Mouse (Mus musculus) MEL (cell line): ENCODE measurements around the gene Clasrp. TPM values are rescaled to one million over a fixed set of nuclear protein-coding genes. Genes with fewer than 3 reads are reported as not detected.
A peak's percentile ranks its signal among the peaks of the same experiment; 100 is the strongest.

Experiments used
- DNase-seq: peaks from one replicate; pipeline ENCODE4 v3.0.0; 2011; ENCODE audit warnings: low read depth, low spot score
- H3K27ac ChIP-seq: 2 replicates; pipeline ENCODE4 v1.5.1; 2012; ENCODE audit warnings: low read depth, mild to moderate bottlenecking, control low read depth, low read length, moderate library complexity; ENCODE audit not compliant: control insufficient read depth
- H3K27me3 ChIP-seq, 2 experiments: fragments of 150-350 bp in 1 of 2; sonication (generic) in 1 of 2; 2 replicates each; pipeline ENCODE4 v1.6.1; 2012; ENCODE audit warnings: low read length in 2 of 2, mild to moderate bottlenecking in 2 of 2, improper control_type of control experiment in 1 of 2, moderate library complexity in 1 of 2; ENCODE audit not compliant: insufficient read depth in 2 of 2, control insufficient read depth in 1 of 2
- H3K36me3 ChIP-seq, 2 experiments: 2 replicates each; pipeline ENCODE4 v1.6.1; 2012 to 2014; ENCODE audit warnings: low read length in 2 of 2, improper control_type of control experiment in 1 of 2, inconsistent platforms in 1 of 2, mild to moderate bottlenecking in 1 of 2; ENCODE audit not compliant: insufficient read depth in 2 of 2, control insufficient read depth in 1 of 2
- H3K4me1 ChIP-seq, 2 experiments: fragments of 150-350 bp in 1 of 2; sonication (generic) in 1 of 2; 2 replicates each; pipeline ENCODE4 v1.6.1; 2012; ENCODE audit warnings: low read length in 2 of 2, improper control_type of control experiment in 1 of 2, mild to moderate bottlenecking in 1 of 2; ENCODE audit not compliant: insufficient read depth in 2 of 2, control insufficient read depth in 1 of 2
- H3K4me3 ChIP-seq, 2 experiments: fragments of 150-350 bp in 1 of 2; sonication (generic) in 1 of 2; 2 replicates each; pipeline ENCODE4 v1.5.1; 2012; ENCODE audit warnings: low read depth in 2 of 2, low read length in 2 of 2, mild to moderate bottlenecking in 2 of 2, moderate library complexity in 2 of 2, control low read depth in 1 of 2, improper control_type of control experiment in 1 of 2; ENCODE audit not compliant: control insufficient read depth in 1 of 2, insufficient read depth in 1 of 2
- H3K79me2 ChIP-seq: 2 replicates; pipeline ENCODE4 v1.6.1; 2012; ENCODE audit warnings: mild to moderate bottlenecking, low read length, moderate library complexity; ENCODE audit not compliant: control insufficient read depth, poor library complexity, insufficient read depth
- H3K9ac ChIP-seq: 2 replicates; pipeline ENCODE4 v1.6.1; 2012; ENCODE audit warnings: low read depth, mild to moderate bottlenecking, control low read depth, low read length, moderate library complexity; ENCODE audit not compliant: control insufficient read depth, poor library complexity, severe bottlenecking
- H3K9me3 ChIP-seq: fragments of 150-350 bp; sonication (generic); replicated peaks from 2 replicates; pipeline ENCODE4 v1.6.1; 2012; ENCODE audit warnings: mild to moderate bottlenecking, low read length, improper control_type of control experiment, moderate library complexity; ENCODE audit not compliant: insufficient read depth
- CHD1 ChIP-seq: IDR thresholded peaks from 2 replicates; pipeline ENCODE4 v1.6.1; 2012; ENCODE audit warnings: low read depth, mild to moderate bottlenecking, inconsistent platforms, low read length, improper control_type of control experiment
- CTCF ChIP-seq, 3 experiments: IDR thresholded peaks in 2 of 3; conservative IDR thresholded peaks in 1 of 3; 2 replicates each; pipeline ENCODE4 v1.5.1; 2011 to 2012; ENCODE audit warnings: low read length in 3 of 3, low read depth in 2 of 3, mild to moderate bottlenecking in 2 of 3, improper control_type of control experiment in 1 of 3, inconsistent platforms in 1 of 3, mixed read lengths in 1 of 3, moderate library complexity in 1 of 3; ENCODE audit not compliant: control insufficient read depth in 1 of 3, insufficient read depth in 1 of 3, poor library complexity in 1 of 3, severe bottlenecking in 1 of 3
- E2F4 ChIP-seq: IDR thresholded peaks from 2 replicates; pipeline ENCODE4 v1.6.1; 2011; ENCODE audit warnings: low read depth, low read length, improper control_type of control experiment, borderline replicate concordance
- ELF1 ChIP-seq: IDR thresholded peaks from 2 replicates; pipeline ENCODE4 v1.6.1; 2014; ENCODE audit warnings: low read depth, mild to moderate bottlenecking, inconsistent platforms, low read length, improper control_type of control experiment, moderate library complexity
- ETS1 ChIP-seq: IDR thresholded peaks from 2 replicates; pipeline ENCODE4 v1.6.1; 2012; ENCODE audit warnings: low read depth, mild to moderate bottlenecking, inconsistent platforms, low read length, improper control_type of control experiment, moderate library complexity
- GABPA ChIP-seq: IDR thresholded peaks from 2 replicates; pipeline ENCODE4 v1.6.1; 2012; ENCODE audit warnings: low read depth, mild to moderate bottlenecking, inconsistent platforms, low read length, improper control_type of control experiment, moderate library complexity
- GATA1 ChIP-seq: IDR thresholded peaks from 2 replicates; pipeline ENCODE4 v1.6.1; 2011; ENCODE audit warnings: low read depth, low read length, improper control_type of control experiment
- HCFC1 ChIP-seq: IDR thresholded peaks from 2 replicates; pipeline ENCODE4 v1.6.1; 2012; ENCODE audit warnings: low read depth, mild to moderate bottlenecking, inconsistent platforms, low read length, improper control_type of control experiment, moderate library complexity
- JUND ChIP-seq: IDR thresholded peaks from 2 replicates; pipeline ENCODE4 v1.6.1; 2011; ENCODE audit warnings: low read depth, mild to moderate bottlenecking, improper control_type of control experiment, low read length
- KAT2A ChIP-seq: conservative IDR thresholded peaks from 2 replicates; pipeline ENCODE4 v1.6.1; 2012; ENCODE audit warnings: low read depth, low read length, improper control_type of control experiment, inconsistent platforms
- MEF2A ChIP-seq: IDR thresholded peaks from 2 replicates; pipeline ENCODE4 v1.6.1; 2014; ENCODE audit warnings: low read depth, mild to moderate bottlenecking, inconsistent platforms, low read length, improper control_type of control experiment; ENCODE audit not compliant: poor library complexity, insufficient replicate concordance, severe bottlenecking; ENCODE audit errors: extremely low read depth
- MYB ChIP-seq: IDR thresholded peaks from 2 replicates; pipeline ENCODE4 v1.6.1; 2011; ENCODE audit warnings: mild to moderate bottlenecking, low read depth, low read length, improper control_type of control experiment
- MYC ChIP-seq: IDR thresholded peaks from 2 replicates; pipeline ENCODE4 v1.6.1; 2011; ENCODE audit warnings: low read depth, mild to moderate bottlenecking, low read length, improper control_type of control experiment, moderate library complexity
- NELFE ChIP-seq: IDR thresholded peaks from 2 replicates; pipeline ENCODE4 v1.6.1; 2011; ENCODE audit warnings: low read depth, low read length, improper control_type of control experiment
- POLR2A ChIP-seq, 2 experiments: IDR thresholded peaks; 2 replicates each; pipeline ENCODE4 v1.6.1; 2011 to 2012; ENCODE audit warnings: low read length in 2 of 2, mild to moderate bottlenecking in 2 of 2, control low read depth in 1 of 2, improper control_type of control experiment in 1 of 2, low read depth in 1 of 2, moderate library complexity in 1 of 2; ENCODE audit not compliant: control insufficient read depth in 1 of 2, insufficient read depth in 1 of 2, poor library complexity in 1 of 2
- RAD21 ChIP-seq: IDR thresholded peaks from 2 replicates; pipeline ENCODE4 v1.6.1; 2011; ENCODE audit warnings: mild to moderate bottlenecking, low read depth, low read length, improper control_type of control experiment
- RCOR1 ChIP-seq: IDR thresholded peaks from 2 replicates; pipeline ENCODE4 v1.6.1; 2012; ENCODE audit warnings: low read depth, mild to moderate bottlenecking, inconsistent platforms, low read length, improper control_type of control experiment
- SIN3A ChIP-seq: IDR thresholded peaks from 2 replicates; pipeline ENCODE4 v1.6.1; 2012; ENCODE audit warnings: low read length, improper control_type of control experiment, inconsistent platforms
- TBP ChIP-seq: IDR thresholded peaks from 2 replicates; pipeline ENCODE4 v1.8.0; 2011; ENCODE audit warnings: low read depth, low read length, improper control_type of control experiment
- UBTF ChIP-seq: IDR thresholded peaks from 2 replicates; pipeline ENCODE4 v1.6.1; 2012; ENCODE audit warnings: low read depth, mild to moderate bottlenecking, inconsistent platforms, low read length, improper control_type of control experiment, moderate library complexity, borderline replicate concordance; ENCODE audit not compliant: insufficient read depth
- USF1 ChIP-seq: IDR thresholded peaks from 2 replicates; pipeline ENCODE4 v1.6.1; 2014; ENCODE audit warnings: low read depth, mild to moderate bottlenecking, inconsistent platforms, low read length, improper control_type of control experiment, moderate library complexity
- USF2 ChIP-seq, 2 experiments: IDR thresholded peaks; 2 replicates each; pipeline ENCODE4 v1.6.1; 2011 to 2012; ENCODE audit warnings: improper control_type of control experiment in 2 of 2, low read length in 2 of 2, borderline replicate concordance in 1 of 2, inconsistent platforms in 1 of 2, low read depth in 1 of 2, mild to moderate bottlenecking in 1 of 2; ENCODE audit not compliant: insufficient read depth in 1 of 2
- ZC3H11A ChIP-seq: IDR thresholded peaks from 2 replicates; pipeline ENCODE4 v1.6.1; 2012; ENCODE audit warnings: low read depth, mild to moderate bottlenecking, inconsistent platforms, low read length, improper control_type of control experiment
- ZKSCAN1 ChIP-seq: IDR thresholded peaks from 2 replicates; pipeline ENCODE4 v1.6.1; 2012; ENCODE audit warnings: low read depth, mild to moderate bottlenecking, inconsistent platforms, low read length, improper control_type of control experiment, moderate library complexity
- ZMIZ1 ChIP-seq: IDR thresholded peaks from 2 replicates; pipeline ENCODE4 v1.6.1; 2012; ENCODE audit warnings: low read depth, mild to moderate bottlenecking, inconsistent platforms, low read length, improper control_type of control experiment, moderate library complexity
- ZNF384 ChIP-seq: IDR thresholded peaks from 2 replicates; pipeline ENCODE4 v1.6.1; 2012; ENCODE audit warnings: low read depth, mild to moderate bottlenecking, inconsistent platforms, low read length, improper control_type of control experiment
- polyA plus RNA-seq, 2 experiments: library from polyadenylated mRNA; stranded (reverse) in 1 of 2; unstranded in 1 of 2; fragments of >175 nt in 1 of 2; fragments of >200 nt in 1 of 2; gene quantifications; 2 replicates each; pipeline versions ENCODE4 v1.2.1 to v1.2.4; 2012; ENCODE audit warnings: low replicate concordance in 2 of 2, low read depth in 1 of 2; ENCODE audit not compliant: insufficient read length in 2 of 2, insufficient read depth in 1 of 2, missing spikeins in 1 of 2
- total RNA-seq: library from RNA; depleted of rRNA; stranded (reverse); fragments of 300-350 nt; gene quantifications from 2 replicates; pipeline ENCODE4 v1.2.3, GENCODE M21; 2012

Gene Clasrp
- total and polyA plus RNA-seq, 3 experiments: 31.1 to 62.2 TPM; not detected in 1

GRCm38 (mm10) chr7:19578436-19578835, 25.9 kb downstream of the Clasrp start:
- peaks cover 5% of the 10 kb centered on the region; the same call in 1 of the 2 replicates for H3K79me2 ChIP-seq
- H3K36me3 ChIP-seq: peaks cover 0 to 9% of the 10 kb centered on the region in 2 experiments; a peak in 2 of 4 replicates
- H3K9me3 ChIP-seq: no peaks in the 10 kb centered on the region
- no peak for DNase-seq
- H3K27me3 ChIP-seq: no peaks in the 10 kb centered on the region
- H3K9ac ChIP-seq: peak overlapping the region; percentile 75
- H3K4me1 ChIP-seq: peaks cover 2 to 9% of the 10 kb centered on the region in 2 experiments; a peak in 3 of 4 replicates
- no peak for TF ChIP-seq ZMIZ1
- no peak for TF ChIP-seq ETS1
- no peak for TF ChIP-seq ZKSCAN1
- no peak for TF ChIP-seq USF2 (IDR thresholded peaks at IDR 0.05; ENCODE audit: borderline replicate concordance in 1 of 2, insufficient read depth in 1 of 2, low read depth in 1 of 2, low read length in 2 of 2)
- TF ChIP-seq USF1: no peak
- TF ChIP-seq HCFC1: no peak
- 0 out of 2 replicates have a peak overlapping the region, but pooled peaks have one; percentile 15 for H3K27ac ChIP-seq
- peak overlapping the region; percentile 66 for H3K4me3 ChIP-seq

- TF ChIP-seq RAD21 (no peak), NELFE (no peak; the same call in none of the 2 replicates), MYB (no peak), MYC (no peak), ZMIZ1 (no peak), CHD1 (no peak), CTCF (IDR thresholded peaks at IDR 0.05 in 2 of 3, conservative IDR thresholded peaks at IDR 0.05 in 1 of 3; ENCODE audit: control insufficient read depth in 1 of 3, insufficient read depth in 1 of 3, low read depth in 2 of 3, low read length in 3 of 3, poor library complexity in 1 of 3, severe bottlenecking in 1 of 3) (no peak), SIN3A (0 out of 2 replicates have a peak, but pooled peaks have one; percentile 10), TBP (peak; percentile 50; the same call in 1 of the 2 replicates), USF1 (no peak), HCFC1 (no peak), POLR2A (IDR thresholded peaks at IDR 0.05; ENCODE audit: control insufficient read depth in 1 of 2, insufficient read depth in 1 of 2, low read depth in 1 of 2, low read length in 2 of 2, poor library complexity in 1 of 2) (peak; percentile 2 to 64; a peak in 1 of 4 replicates), KAT2A (no peak), MEF2A (no peak), GATA1 (no peak), JUND (no peak), ZNF384 (no peak), GABPA (no peak), RCOR1 (no peak), E2F4 (no peak), ELF1 (no peak), UBTF (no peak), ETS1 (no peak), ZC3H11A (no peak)
- H3K4me3 ChIP-seq: peak overlapping the region; percentile 66
- peaks cover 8% of the 10 kb centered on the region; the same call in 1 of the 2 replicates for H3K79me2 ChIP-seq
- peaks cover 2 to 9% of the 10 kb centered on the region in 2 experiments; a peak in 3 of 4 replicates for H3K4me1 ChIP-seq
- peaks cover 0 to 9% of the 10 kb centered on the region in 2 experiments; a peak in 2 of 4 replicates for H3K36me3 ChIP-seq
- peak overlapping the region; percentile 75 for H3K9ac ChIP-seq
- peak overlapping the region; percentile 26 for H3K27ac ChIP-seq
- H3K9me3 ChIP-seq: no peaks in the 10 kb centered on the region
- H3K27me3 ChIP-seq: no peaks in the 10 kb centered on the region
- peak; percentile 83 for DNase-seq
Observed at GRCm38 (mm10) chr7:19577877-19578414, 26.3 kb downstream of the Clasrp start.
